Mouse (Mus musculus) E14TG2a.4 (cell line): ENCODE data around the gene Gpc6.

ENCODE experiments used
- H3K27me3 ChIP-seq: 2 replicates; pipeline ENCODE4 v1.6.1; 2014; ENCODE audit warnings: low read length, control low read depth; ENCODE audit not compliant: insufficient read depth
- H3K36me3 ChIP-seq: 2 replicates; pipeline ENCODE4 v1.6.1; 2014; ENCODE audit warnings: low read length, control low read depth; ENCODE audit not compliant: insufficient read depth
- H3K4me1 ChIP-seq: replicated peaks from 2 replicates; pipeline ENCODE4 v1.6.1; 2014; ENCODE audit warnings: low read depth, low read length, control low read depth
- H3K4me3 ChIP-seq: replicated peaks from 2 replicates; pipeline ENCODE4 v1.5.1; 2014; ENCODE audit warnings: mild to moderate bottlenecking, low read length
- H3K9me3 ChIP-seq: 2 replicates; pipeline ENCODE4 v1.6.1; 2014; ENCODE audit warnings: low read length, control low read depth
- CTCF ChIP-seq: conservative IDR thresholded peaks from 2 replicates; pipeline ENCODE4 v1.5.1; 2014; ENCODE audit warnings: low read length
- NANOG ChIP-seq: IDR thresholded peaks from 2 replicates; pipeline ENCODE4 v1.6.1; 2014; ENCODE audit warnings: borderline replicate concordance, low read length, mixed read lengths
- POU5F1 ChIP-seq: IDR thresholded peaks from 2 replicates; pipeline ENCODE4 v1.6.1; 2014; ENCODE audit warnings: low read length, borderline replicate concordance

Gpc6 gene

GRCm38 (mm10) chr14:116924876-116925601 lies at the start of gene Gpc6:
Gene Gpc6, plus strand, starts transcription at chr14:116925315.
- no peak for TF ChIP-seq POU5F1
- no peak for TF ChIP-seq NANOG
- TF ChIP-seq CTCF: no peak
- Histone ChIP-seq H3K27me3 (peaks cover 49% of the 10 kb centered on the region), H3K4me1 (peaks cover 14% of the 10 kb centered on the region), H3K36me3 (no peaks in the 10 kb centered on the region), H3K9me3 (peaks cover 5% of the 10 kb centered on the region), H3K4me3 (peak within 1 kb of the TSS; percentile 85)

- TF ChIP-seq NANOG (peak; percentile 96), CTCF (no peak), POU5F1 (no peak; the same call in 1 of the 2 replicates)
- Histone ChIP-seq H3K27me3 (no peaks in the 10 kb centered on the region), H3K9me3 (no peaks in the 10 kb centered on the region)
Measured at GRCm38 (mm10) chr14:116882480-116883044, 42.6 kb upstream of the Gpc6 start.

GRCm38 (mm10) chr14:116894316-116894715 lies 30.8 kb upstream of the Gpc6 start:
- TF ChIP-seq CTCF (no peak), POU5F1 (no peak), NANOG (no peak)
- Histone ChIP-seq H3K36me3 (no peaks in the 10 kb centered on the region), H3K27me3 (no peaks in the 10 kb centered on the region), H3K4me3 (no peak overlapping the region), H3K9me3 (peaks cover 17% of the 10 kb centered on the region), H3K4me1 (peaks cover 17% of the 10 kb centered on the region)

More at GRCm38 (mm10) chr14:116882480-116883044, 42.6 kb upstream of the Gpc6 start:
- Histone ChIP-seq H3K36me3 (no peaks in the 10 kb centered on the region), H3K4me1 (peaks cover 14% of the 10 kb centered on the region), H3K4me3 (no peak overlapping the region)

GRCm38 (mm10) chr14:116897971-116898370 lies 27.1 kb upstream of the Gpc6 start:
- H3K9me3 ChIP-seq: no peaks in the 10 kb centered on the region
- H3K27me3 ChIP-seq: no peaks in the 10 kb centered on the region
- no peak for TF ChIP-seq CTCF
- no peak for TF ChIP-seq NANOG
- no peak for TF ChIP-seq POU5F1
- peaks cover 17% of the 10 kb centered on the region for H3K4me1 ChIP-seq
- H3K36me3 ChIP-seq: no peaks in the 10 kb centered on the region
- no peak overlapping the region for H3K4me3 ChIP-seq

- Histone ChIP-seq H3K4me1 (0 out of 2 replicates have a peak, but pooled peaks cover under 1% of the 10 kb centered on the region), H3K9me3 (no peaks in the 10 kb centered on the region), H3K27me3 (no peaks in the 10 kb centered on the region), H3K4me3 (no peak overlapping the region), H3K36me3 (no peaks in the 10 kb centered on the region)
- TF ChIP-seq POU5F1: no peak
- TF ChIP-seq CTCF: no peak
- TF ChIP-seq NANOG: no peak
Measured at GRCm38 (mm10) chr14:116911768-116912167, 13.3 kb upstream of the Gpc6 start.

GRCm38 (mm10) chr14:116916874-116917273 lies 8.2 kb upstream of the Gpc6 start:
- TF ChIP-seq POU5F1 (no peak), CTCF (no peak), NANOG (no peak)
- H3K4me1 ChIP-seq: 0 out of 2 replicates have a peak, but pooled peaks cover 3% of the 10 kb centered on the region
- no peak overlapping the region for H3K4me3 ChIP-seq
- H3K27me3 ChIP-seq: 0 out of 2 replicates have a peak, but pooled peaks cover 2% of the 10 kb centered on the region
- H3K36me3 ChIP-seq: no peaks in the 10 kb centered on the region
- H3K9me3 ChIP-seq: no peaks in the 10 kb centered on the region

- H3K9me3 ChIP-seq: peaks cover 4% of the 10 kb centered on the region
- no peaks in the 10 kb centered on the region for H3K36me3 ChIP-seq
- TF ChIP-seq POU5F1 (no peak), NANOG (no peak)
- H3K27me3 ChIP-seq: peaks cover 49% of the 10 kb centered on the region
- no peak overlapping the region for H3K4me3 ChIP-seq
- peaks cover 14% of the 10 kb centered on the region for H3K4me1 ChIP-seq
Measured at GRCm38 (mm10) chr14:116924266-116924665, 849 bp upstream of the Gpc6 start.

GRCm38 (mm10) chr14:116925691-116926403 lies 732 bp downstream of the Gpc6 start:
- H3K4me1 ChIP-seq: peaks cover 14% of the 10 kb centered on the region
- H3K36me3 ChIP-seq: no peaks in the 10 kb centered on the region
- H3K27me3 ChIP-seq: peaks cover 49% of the 10 kb centered on the region
- H3K9me3 ChIP-seq: peaks cover 5% of the 10 kb centered on the region
- no peak for TF ChIP-seq NANOG
- no peak for TF ChIP-seq POU5F1
- TF ChIP-seq CTCF: no peak
- peak overlapping the region; percentile 85 for H3K4me3 ChIP-seq
